Mouse (Mus musculus) CH12.LX (cell line): Measurements from ENCODE around the gene Pkhd1.

ENCODE experiments used
- CTCF ChIP-seq, 2 experiments: IDR thresholded peaks in 1 of 2; conservative IDR thresholded peaks in 1 of 2; 2 replicates each; pipeline ENCODE4 v1.5.1; 2011 to 2012; ENCODE audit warnings: low read depth in 2 of 2, low read length in 2 of 2, improper control_type of control experiment in 1 of 2, inconsistent platforms in 1 of 2, mild to moderate bottlenecking in 1 of 2, moderate library complexity in 1 of 2
- EP300 ChIP-seq: IDR thresholded peaks from 2 replicates; pipeline ENCODE4 v1.6.1; 2011; ENCODE audit warnings: low read length, improper control_type of control experiment
- HCFC1 ChIP-seq: IDR thresholded peaks from 2 replicates; pipeline ENCODE4 v1.6.1; 2012; ENCODE audit warnings: low read depth, mild to moderate bottlenecking, inconsistent platforms, low read length, improper control_type of control experiment
- NELFE ChIP-seq: IDR thresholded peaks from 2 replicates; pipeline ENCODE4 v1.6.1; 2011; ENCODE audit warnings: low read depth, low read length, improper control_type of control experiment
- POLR2A ChIP-seq: IDR thresholded peaks from 2 replicates; pipeline ENCODE4 v1.6.1; 2011; ENCODE audit warnings: low read depth, mild to moderate bottlenecking, improper control_type of control experiment, low read length
- POLR2AphosphoS2 ChIP-seq: IDR thresholded peaks from 2 replicates; pipeline ENCODE4 v1.6.1; 2011; ENCODE audit warnings: low read depth, low read length, improper control_type of control experiment
- TCF12 ChIP-seq: IDR thresholded peaks from 2 replicates; pipeline ENCODE4 v1.6.1; 2014; ENCODE audit warnings: low read depth, mild to moderate bottlenecking, inconsistent platforms, low read length, improper control_type of control experiment
- USF1 ChIP-seq: IDR thresholded peaks from 2 replicates; pipeline ENCODE4 v1.6.1; 2014; ENCODE audit warnings: low read depth, mild to moderate bottlenecking, inconsistent platforms, low read length, improper control_type of control experiment
- ZC3H11A ChIP-seq: IDR thresholded peaks from 2 replicates; pipeline ENCODE4 v1.6.1; 2012; ENCODE audit warnings: low read depth, mild to moderate bottlenecking, inconsistent platforms, low read length, improper control_type of control experiment

- no peak for TF ChIP-seq POLR2A
- no peak for TF ChIP-seq TCF12
- no peak for TF ChIP-seq NELFE
- TF ChIP-seq CTCF (conservative IDR thresholded peaks at IDR 0.05 in 1 of 2, IDR thresholded peaks at IDR 0.05 in 1 of 2; ENCODE audit: low read depth in 2 of 2, low read length in 2 of 2) = no peak
- TF ChIP-seq USF1 = no peak
- no peak for TF ChIP-seq HCFC1
- no peak for TF ChIP-seq ZC3H11A
- TF ChIP-seq POLR2AphosphoS2 = no peak
- TF ChIP-seq EP300 = no peak
Observed at GRCm38 (mm10) chr1:20624564-20624963, 6.7 kb upstream of the Pkhd1 start.
